Mouse (Mus musculus) heart, embryonic 15.5 days (tissue): ENCODE results near the gene Epb41l3. TPM values are rescaled to one million over a fixed set of nuclear protein-coding genes. Genes with fewer than 3 reads are reported as not detected.
A peak's percentile ranks its signal among the peaks of the same experiment; 100 is the strongest.

Experiments
- ATAC-seq: fragments of 200-750 bp; cut with Nextera tagmentation; replicated peaks from 2 replicates; pipeline ENCODE4 v1.8.0; 2017; ENCODE audit warnings: low read depth, moderate TSS enrichment; ENCODE audit not compliant: insufficient number of reproducible peaks, insufficient read depth, low FRiP score
- H3K27ac ChIP-seq: fragments of 300-500 bp; sonication (generic); 2 replicates; pipeline ENCODE4 v1.5.1; 2015; ENCODE audit warnings: mild to moderate bottlenecking, inconsistent platforms
- H3K27me3 ChIP-seq: fragments of 300-500 bp; sonication (generic); 2 replicates; pipeline ENCODE4 v1.6.1; 2015; ENCODE audit warnings: inconsistent platforms
- H3K36me3 ChIP-seq: fragments of 300-500 bp; sonication (generic); 2 replicates; pipeline ENCODE4 v1.6.1; 2015; ENCODE audit warnings: mild to moderate bottlenecking, inconsistent platforms
- H3K4me1 ChIP-seq: fragments of 300-500 bp; sonication (generic); replicated peaks from 2 replicates; pipeline ENCODE4 v1.6.1; 2015; ENCODE audit warnings: inconsistent platforms
- H3K4me2 ChIP-seq: fragments of 300-500 bp; sonication (generic); 2 replicates; pipeline ENCODE4 v1.6.1; 2015; ENCODE audit warnings: inconsistent platforms, mild to moderate bottlenecking, moderate library complexity
- H3K4me3 ChIP-seq: fragments of 300-500 bp; sonication (generic); 2 replicates; pipeline ENCODE4 v1.5.1; 2015; ENCODE audit warnings: mild to moderate bottlenecking, inconsistent platforms
- H3K9ac ChIP-seq: fragments of 300-500 bp; sonication (generic); 2 replicates; pipeline ENCODE4 v1.6.1; 2015; ENCODE audit warnings: mild to moderate bottlenecking, inconsistent platforms
- H3K9me3 ChIP-seq: fragments of 300-500 bp; sonication (generic); replicated peaks from 2 replicates; pipeline ENCODE4 v1.6.1; 2016; ENCODE audit warnings: inconsistent platforms
- WGBS: fragments of 180-500 bp; shearing (Covaris S2); methylation state at CpG from one replicate; pipeline ENCODE4 v1.1.7; 2015; ENCODE audit warnings: mixed read lengths; 5-methylcytosine and 5-hydroxymethylcytosine counted together
- polyA plus RNA-seq: library from polyadenylated mRNA; unstranded; fragments of >200 nt; fragmentation: Nextera tagmentation; extraction: Ambion mirVana; gene quantifications from 2 replicates; pipeline ENCODE4 v1.2.1, GENCODE M21; 2015

The Epb41l3 gene
- polyA plus RNA-seq, 1 experiment from 2014 or later: 93.6 TPM

DNA sequence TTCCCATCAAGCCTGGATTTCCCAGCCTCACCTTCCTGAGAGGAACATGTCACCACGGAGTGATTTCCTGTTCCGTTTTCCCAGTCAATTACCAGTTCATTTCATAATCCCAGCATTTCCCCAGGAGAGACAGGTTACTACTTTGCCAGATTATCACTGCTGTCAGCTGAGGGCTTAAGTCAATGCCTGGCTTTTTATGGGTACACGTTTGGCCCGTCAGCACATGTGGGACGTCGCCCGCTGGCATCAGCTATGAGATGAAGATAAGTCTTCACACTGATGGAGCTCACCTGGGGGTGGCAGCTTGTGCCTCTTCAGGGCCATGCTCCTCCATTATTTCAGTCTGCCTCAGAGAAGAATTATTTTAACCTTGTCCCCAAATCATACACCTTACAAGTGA lies 145.4 kb downstream of the Epb41l3 start:
- ATAC-seq: no peak
- 57% methylated on average over 7 of the region's 7 CpGs for WGBS
- Histone ChIP-seq H3K27ac (no peak overlapping the region), H3K4me1 (peaks cover 12% of the 10 kb centered on the region), H3K9me3 (no peaks in the 10 kb centered on the region), H3K4me2 (no peak overlapping the region), H3K9ac (no peak overlapping the region), H3K27me3 (no peaks in the 10 kb centered on the region), H3K36me3 (no peaks in the 10 kb centered on the region; the same call in 1 of the 2 replicates), H3K4me3 (no peak overlapping the region)

DNA sequence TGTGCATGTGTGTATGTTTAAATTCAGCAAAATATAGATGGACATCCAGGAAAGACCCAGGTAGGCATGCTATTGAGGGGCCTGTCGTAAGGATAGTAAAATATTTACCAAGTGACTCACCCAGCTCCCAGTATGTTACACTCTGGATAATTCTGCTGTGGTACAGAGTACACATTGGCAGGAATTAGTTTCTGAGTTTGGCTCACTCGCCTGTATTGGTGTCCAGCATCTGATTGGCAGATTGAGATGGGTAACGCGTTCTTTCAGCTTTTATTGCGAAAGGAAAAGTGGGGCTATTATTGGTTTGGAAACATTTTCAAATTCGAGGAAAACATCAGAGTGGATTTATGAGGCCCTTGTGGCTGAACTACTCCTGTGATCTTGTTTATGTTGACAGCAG lies 145.9 kb downstream of the Epb41l3 start:
- WGBS: 74% methylated on average over 6 of the region's 6 CpGs
- Histone ChIP-seq H3K4me2 (no peak overlapping the region), H3K36me3 (no peaks in the 10 kb centered on the region; the same call in 1 of the 2 replicates), H3K9ac (no peak overlapping the region), H3K9me3 (no peaks in the 10 kb centered on the region), H3K27ac (no peak overlapping the region), H3K4me1 (peaks cover 13% of the 10 kb centered on the region), H3K4me3 (no peak overlapping the region), H3K27me3 (no peaks in the 10 kb centered on the region)
- no peak for ATAC-seq

DNA sequence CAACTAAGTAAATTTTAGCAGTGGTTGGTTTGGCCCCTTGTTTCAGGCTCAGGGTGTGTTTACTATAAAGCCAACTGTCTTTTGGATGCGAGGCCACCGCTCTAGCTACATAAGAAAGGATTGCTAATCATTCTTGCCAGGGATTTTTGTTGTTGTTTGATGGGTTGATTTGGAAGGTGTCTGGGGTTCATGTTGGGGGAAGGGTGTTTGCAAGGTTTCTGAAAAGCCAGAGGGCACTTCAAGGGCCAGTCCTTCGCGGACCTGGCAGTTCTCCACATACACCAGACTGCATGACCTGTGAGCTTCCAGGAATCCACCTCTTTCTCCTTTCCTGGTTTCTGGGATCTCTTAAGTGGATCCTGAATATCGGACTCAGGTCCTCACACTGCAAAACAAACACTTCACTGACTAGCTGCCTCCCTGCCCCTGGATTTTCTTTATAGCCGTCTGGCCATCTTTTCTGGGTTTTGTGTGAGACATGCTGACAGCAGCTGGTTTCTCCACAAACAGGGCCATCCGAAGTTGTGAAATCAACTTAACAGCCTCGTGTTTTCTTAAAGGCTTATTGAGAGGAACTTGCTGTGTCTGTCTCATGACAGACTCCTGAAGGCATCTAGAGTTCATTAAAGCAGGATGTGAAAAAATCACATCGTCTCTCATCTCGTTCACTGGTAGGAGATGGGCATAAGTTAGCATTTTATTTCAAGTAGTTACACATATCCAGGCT lies 146.6 kb downstream of the Epb41l3 start:
- Histone ChIP-seq H3K4me1 (peaks cover 21% of the 10 kb centered on the region), H3K9me3 (no peaks in the 10 kb centered on the region), H3K36me3 (no peaks in the 10 kb centered on the region), H3K4me3 (no peak overlapping the region), H3K4me2 (no peak overlapping the region), H3K27ac (peak overlapping the region; percentile 27; the same call in 1 of the 2 replicates), H3K27me3 (no peaks in the 10 kb centered on the region), H3K9ac (no peak overlapping the region)
- ATAC-seq: no peak
- WGBS: 25% methylated on average over 10 of the region's 10 CpGs

DNA sequence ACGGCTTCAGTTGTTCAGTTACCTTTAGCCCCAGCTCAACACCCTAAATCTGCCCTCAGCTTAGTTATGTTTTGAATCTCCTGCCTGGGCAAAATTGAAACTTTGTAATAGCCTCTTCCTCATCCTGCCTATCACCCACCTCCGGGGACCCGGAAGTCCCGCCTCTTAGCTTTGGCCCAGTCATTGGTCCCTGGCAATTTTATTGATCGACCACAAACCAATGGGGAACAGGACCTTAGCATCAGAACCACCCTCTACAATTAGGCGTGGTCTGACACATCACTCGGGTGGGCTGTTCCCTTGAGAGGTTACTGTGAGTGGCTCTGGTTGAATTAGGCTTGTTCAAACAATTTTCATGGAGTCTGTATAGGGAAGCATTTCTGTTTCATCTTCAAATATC lies 150.5 kb downstream of the Epb41l3 start:
- Histone ChIP-seq H3K27me3 (no peaks in the 10 kb centered on the region), H3K9me3 (no peaks in the 10 kb centered on the region), H3K4me2 (no peak overlapping the region), H3K9ac (no peak overlapping the region), H3K27ac (no peak overlapping the region), H3K4me3 (no peak overlapping the region), H3K36me3 (no peaks in the 10 kb centered on the region), H3K4me1 (peaks cover 27% of the 10 kb centered on the region)
- no peak for ATAC-seq
- WGBS: 84% methylated on average over 7 of the region's 7 CpGs

DNA sequence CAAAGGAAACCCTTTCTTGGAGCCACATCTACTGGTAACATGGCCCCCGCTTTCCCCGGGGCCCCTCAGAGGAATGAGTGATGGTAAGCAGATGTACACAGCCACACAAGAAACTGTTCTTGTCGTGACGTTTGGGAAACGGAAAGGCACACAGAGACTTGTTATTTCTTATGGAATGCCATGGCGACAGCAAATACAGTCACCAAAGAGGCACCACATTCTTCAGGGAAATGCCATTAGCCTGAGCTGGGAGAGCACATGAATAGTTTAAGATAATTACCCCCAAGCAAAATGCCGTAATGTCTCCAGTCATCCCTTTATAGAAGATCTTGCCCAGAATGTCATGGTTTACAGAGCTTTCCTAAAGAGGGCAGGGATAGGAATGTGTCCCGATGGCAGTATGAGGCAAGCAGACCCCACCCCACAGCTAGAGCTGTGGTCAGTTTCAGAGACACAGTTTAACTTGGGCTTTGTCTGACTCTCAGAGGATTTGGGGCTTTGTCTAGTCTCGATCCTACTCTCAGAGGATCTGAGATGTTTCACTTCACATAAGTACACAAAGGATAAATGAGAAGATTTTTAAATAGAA lies 152.0 kb downstream of the Epb41l3 start:
- Histone ChIP-seq H3K4me2 (peak overlapping the region; percentile 13; the same call in 1 of the 2 replicates), H3K9ac (no peak overlapping the region), H3K9me3 (no peaks in the 10 kb centered on the region), H3K27me3 (no peaks in the 10 kb centered on the region), H3K4me1 (peaks cover 19% of the 10 kb centered on the region), H3K27ac (peak overlapping the region; percentile 43), H3K4me3 (no peak overlapping the region), H3K36me3 (no peaks in the 10 kb centered on the region)
- no peak for ATAC-seq
- WGBS: 32% methylated on average over 9 of the region's 9 CpGs

DNA sequence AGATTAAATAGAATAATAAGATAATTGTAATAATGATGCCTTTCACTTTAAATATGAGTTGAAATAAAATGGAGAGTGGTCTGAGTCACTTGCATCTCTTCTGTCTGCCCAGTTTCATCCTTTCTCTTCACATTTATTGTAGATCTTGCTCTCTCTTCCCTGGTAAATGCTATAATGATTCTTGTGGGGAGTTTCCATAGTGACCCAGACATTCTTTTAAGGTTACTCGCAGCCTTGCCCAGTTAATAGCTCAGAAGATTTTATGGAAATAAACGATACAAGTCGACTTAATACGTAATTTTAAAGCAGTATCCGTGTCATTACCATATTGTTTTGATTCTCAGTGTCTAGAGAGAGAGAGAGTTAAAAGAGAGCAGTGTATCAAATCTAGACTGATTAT lies 154.0 kb downstream of the Epb41l3 start:
- no peaks in the 10 kb centered on the region for H3K27me3 ChIP-seq
- ATAC-seq: no peak
- WGBS: 76% methylated on average over 5 of the region's 5 CpGs
- no peaks in the 10 kb centered on the region for H3K9me3 ChIP-seq
- H3K36me3 ChIP-seq: no peaks in the 10 kb centered on the region
- no peak overlapping the region for H3K27ac ChIP-seq
- peaks cover 16% of the 10 kb centered on the region for H3K4me1 ChIP-seq
- no peak overlapping the region for H3K4me2 ChIP-seq
- H3K9ac ChIP-seq: no peak overlapping the region
- no peak overlapping the region for H3K4me3 ChIP-seq

DNA sequence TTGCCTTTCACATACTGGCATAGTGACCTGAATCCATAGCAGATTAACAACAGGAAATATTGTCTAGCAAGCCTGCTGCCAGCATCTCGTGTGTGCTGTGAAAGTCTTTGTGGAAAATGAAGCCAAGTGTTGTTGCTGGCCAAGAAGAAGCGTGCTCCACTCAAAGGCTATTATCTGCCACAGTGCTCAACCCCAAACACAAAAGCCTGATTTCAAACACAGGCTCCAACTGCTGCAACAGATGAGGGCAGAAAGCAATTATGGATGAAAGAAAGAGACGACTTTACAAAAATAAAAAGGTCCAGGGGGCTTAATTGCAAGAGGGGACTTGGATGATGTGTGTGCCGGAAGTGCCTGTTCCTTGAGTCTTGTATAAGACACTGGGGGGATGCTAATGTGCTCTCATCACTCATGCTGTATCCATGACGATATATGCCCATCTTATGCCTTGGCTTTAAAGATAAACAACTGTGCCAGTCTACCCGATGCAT lies 154.7 kb downstream of the Epb41l3 start:
- H3K9ac ChIP-seq: no peak overlapping the region
- peaks cover 16% of the 10 kb centered on the region for H3K4me1 ChIP-seq
- H3K36me3 ChIP-seq: no peaks in the 10 kb centered on the region
- H3K4me2 ChIP-seq: no peak overlapping the region
- no peak overlapping the region for H3K4me3 ChIP-seq
- H3K27ac ChIP-seq: no peak overlapping the region
- 56% methylated on average over 6 of the region's 6 CpGs for WGBS
- no peaks in the 10 kb centered on the region for H3K9me3 ChIP-seq
- no peak for ATAC-seq
- no peaks in the 10 kb centered on the region for H3K27me3 ChIP-seq

DNA sequence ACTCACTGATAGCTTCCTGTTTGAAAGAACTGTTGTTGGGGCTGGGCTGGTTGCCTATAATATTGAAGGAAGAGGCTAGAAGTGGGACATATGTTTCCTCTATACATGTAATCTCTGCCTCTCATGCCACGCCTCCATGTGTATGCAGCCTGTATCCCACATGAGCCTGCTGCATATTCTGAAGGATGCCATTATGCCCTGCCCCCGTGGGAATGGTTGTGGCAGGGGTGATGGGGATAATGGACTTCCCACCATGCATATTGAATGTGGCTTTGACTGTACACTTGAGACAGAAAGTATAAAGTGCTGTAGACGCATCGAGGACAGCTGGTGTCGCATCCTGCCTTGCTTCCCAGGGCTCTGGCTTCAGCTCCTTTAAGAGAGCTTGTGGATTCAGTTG lies 155.9 kb downstream of the Epb41l3 start:
- Histone ChIP-seq H3K36me3 (no peaks in the 10 kb centered on the region), H3K4me1 (peaks cover 14% of the 10 kb centered on the region), H3K4me2 (no peak overlapping the region), H3K9ac (no peak overlapping the region), H3K27ac (no peak overlapping the region), H3K27me3 (no peaks in the 10 kb centered on the region), H3K4me3 (no peak overlapping the region), H3K9me3 (no peaks in the 10 kb centered on the region)
- 78% methylated on average over 5 of the region's 5 CpGs for WGBS
- ATAC-seq: no peak

DNA sequence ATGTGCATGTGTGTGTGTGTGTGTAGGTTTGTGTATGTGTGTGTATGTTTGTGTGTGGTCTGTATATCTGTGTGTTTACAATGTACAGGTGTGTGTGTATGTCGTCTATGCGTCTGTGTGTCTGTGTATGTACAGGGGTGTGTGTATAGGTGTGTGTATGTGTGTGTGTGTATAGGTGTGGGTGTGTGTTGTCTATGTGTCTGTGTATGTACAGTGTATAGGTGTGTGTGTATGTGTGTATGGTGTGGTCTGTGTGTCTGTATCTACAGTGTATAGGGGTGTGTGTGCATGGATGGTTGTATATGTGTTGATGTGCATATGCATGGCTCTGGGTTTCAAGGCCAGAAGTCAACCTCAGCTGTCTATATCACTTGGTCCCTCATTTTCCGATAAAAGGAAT lies 161.7 kb downstream of the Epb41l3 start:
- H3K4me3 ChIP-seq: no peak overlapping the region
- H3K36me3 ChIP-seq: peaks cover 18% of the 10 kb centered on the region; the same call in 1 of the 2 replicates
- H3K4me2 ChIP-seq: no peak overlapping the region
- no peak overlapping the region for H3K9ac ChIP-seq
- no peaks in the 10 kb centered on the region for H3K9me3 ChIP-seq
- ATAC-seq: no peak
- H3K27ac ChIP-seq: no peak overlapping the region
- WGBS: 93% methylated on average over 3 of the region's 3 CpGs
- H3K4me1 ChIP-seq: no peaks in the 10 kb centered on the region
- no peaks in the 10 kb centered on the region for H3K27me3 ChIP-seq

DNA sequence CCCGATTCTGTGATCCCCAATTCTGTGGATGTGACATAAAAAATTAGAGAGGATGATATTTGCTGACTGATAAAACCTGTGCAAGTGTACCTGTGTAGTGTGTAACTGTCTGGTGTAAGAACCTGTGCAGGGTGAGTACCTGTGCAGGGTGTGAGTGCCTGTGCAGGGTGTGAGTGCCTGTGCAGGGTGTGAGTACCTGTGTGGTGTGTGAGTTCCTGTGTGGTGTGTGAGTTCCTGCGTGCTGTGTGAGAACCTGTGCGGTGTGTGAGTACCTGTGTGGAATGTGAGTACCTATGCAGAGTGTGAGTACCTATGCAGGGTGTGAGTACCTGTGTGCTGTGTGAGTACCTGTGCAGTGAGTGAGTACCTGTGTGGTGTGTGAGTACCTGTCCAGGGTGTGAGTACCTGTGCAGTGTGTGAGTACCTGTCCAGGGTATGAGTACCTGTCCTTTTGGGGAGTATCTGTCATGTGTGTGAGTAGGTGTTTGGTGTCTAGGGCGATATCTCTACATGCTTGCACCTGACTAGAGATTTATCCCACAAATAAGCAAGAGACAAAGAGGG lies 163.4 kb downstream of the Epb41l3 start:
- Histone ChIP-seq H3K4me1 (no peaks in the 10 kb centered on the region), H3K27me3 (no peaks in the 10 kb centered on the region), H3K4me2 (no peak overlapping the region), H3K36me3 (peaks cover 18% of the 10 kb centered on the region; the same call in 1 of the 2 replicates), H3K9me3 (no peaks in the 10 kb centered on the region), H3K9ac (no peak overlapping the region), H3K4me3 (no peak overlapping the region), H3K27ac (no peak overlapping the region)
- 0 out of 2 replicates have a peak, but pooled peaks have one; percentile 35 for ATAC-seq
- WGBS: 93% methylated on average over 4 of the region's 4 CpGs

DNA sequence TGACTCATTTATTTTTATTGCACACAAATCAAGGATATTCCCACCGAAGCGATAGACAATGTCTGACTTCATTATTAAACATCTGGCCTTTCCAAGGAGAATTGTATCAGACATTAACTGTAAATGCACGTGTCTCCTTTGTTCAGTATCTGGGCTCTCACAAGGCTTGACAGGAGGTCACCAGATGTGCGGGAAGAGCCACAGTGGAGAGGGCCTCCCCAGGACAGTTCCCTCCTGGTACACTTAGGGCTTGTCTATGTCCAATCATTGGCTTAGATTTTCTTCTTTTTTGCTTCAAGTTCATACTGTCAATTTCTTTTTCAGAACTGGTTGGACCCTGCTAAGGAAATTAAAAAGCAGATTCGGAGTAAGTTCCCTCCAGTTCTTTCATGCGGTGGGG lies 163.9 kb downstream of the Epb41l3 start:
- H3K9me3 ChIP-seq: no peaks in the 10 kb centered on the region
- no peak overlapping the region for H3K27ac ChIP-seq
- no peak overlapping the region for H3K4me3 ChIP-seq
- H3K4me2 ChIP-seq: no peak overlapping the region
- peaks cover 18% of the 10 kb centered on the region; the same call in 1 of the 2 replicates for H3K36me3 ChIP-seq
- WGBS: 88% methylated on average over 6 of the region's 6 CpGs
- no peak for ATAC-seq
- no peaks in the 10 kb centered on the region for H3K4me1 ChIP-seq
- no peaks in the 10 kb centered on the region for H3K27me3 ChIP-seq
- no peak overlapping the region for H3K9ac ChIP-seq
